ENCODE assay signal across 9 mouse cellular contexts in the genomic region with DNA sequence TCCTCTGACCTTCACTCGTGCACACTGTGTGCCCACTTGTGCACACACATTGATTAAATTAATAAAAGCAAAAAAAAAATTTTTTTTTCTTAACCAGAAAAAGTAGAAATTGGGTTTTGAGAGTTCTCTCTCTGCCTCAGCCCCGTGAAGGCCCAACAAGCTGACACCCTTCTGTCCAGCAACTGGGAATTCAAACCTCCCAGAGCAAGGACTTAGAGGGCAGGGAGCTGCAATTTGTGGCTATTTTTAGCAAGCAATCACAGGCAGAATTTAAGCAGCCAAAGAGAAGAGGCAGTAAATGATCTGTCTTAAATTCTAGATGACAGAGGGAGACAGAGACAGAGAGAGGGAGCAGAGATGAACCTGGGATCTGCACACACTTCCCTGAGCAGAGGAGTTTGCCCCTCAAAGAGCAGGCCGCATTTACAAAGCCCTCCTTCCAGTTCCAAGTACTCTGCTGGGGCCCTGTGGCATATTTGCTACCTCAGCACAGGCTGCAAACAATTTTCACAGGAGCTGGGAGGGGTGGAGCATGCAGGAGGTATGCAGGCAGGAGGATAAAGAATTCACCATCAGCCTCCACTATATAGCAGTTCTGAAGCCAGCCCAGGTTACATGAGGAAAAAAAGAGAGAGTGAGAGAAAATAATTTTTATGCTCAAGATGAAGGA. TPM values are rescaled to one million over a fixed set of nuclear protein-coding genes. Genes with fewer than 3 reads are reported as not detected.
A peak's percentile ranks its signal among the peaks of the same experiment; 100 is the strongest.
DNase-seq lines count a peak whose midpoint lies in the region; ATAC-seq and TF ChIP-seq lines count a peak whose summit lies in the region.
"Had no signal": no experiment of that assay in that cellular context is flagged by ENCODE, and none has a peak within 500 bp of the region (broad histone marks: within the 10 kb centered on the region; RNA-seq: fewer than 3 reads in every experiment).

No protein-coding gene starts in this region.

- TF ChIP-seq CTCF in lung, embryonic 14.5 days (IDR thresholded peaks at IDR 0.05; ENCODE audit: low read depth), result no peak

- 0 out of 2 replicates have a peak, but pooled peaks cover 6% of the 10 kb centered on the region for H3K4me1 ChIP-seq in lung, embryonic 14.5 days (ENCODE audit: insufficient read depth)
- H3K4me1 ChIP-seq in heart, embryonic 14.5 days (ENCODE audit: control insufficient read depth in 2 of 2, insufficient read depth in 2 of 2, low read length in 2 of 2), result peaks cover 20 to 23% of the 10 kb centered on the region in 2 experiments

- peak; percentile 31 for DNase-seq in gastrocnemius, postnatal 25 days
- DNase-seq in gastrocnemius, adult 8-10 months (ENCODE audit: low spot score in 2 of 2), result no peak
- DNase-seq in lung, embryonic 14.5 days, result peak; percentile 15
- DNase-seq in lung, postnatal 4 days, result no peak
- DNase-seq in skeletal muscle tissue, adult 2 months (ENCODE audit: low read depth, low spot score), result peak; percentile 60
- no peak for DNase-seq in left cerebral cortex, adult 9 months (ENCODE audit: low spot score in 2 of 2)
- no peak for DNase-seq in thymus, postnatal 0 days (ENCODE audit: low spot score)

- ATAC-seq in lung, embryonic 14.5 days (ENCODE audit: insufficient read depth), result no peak; the same call in 1 of the 2 replicates
- no peak for ATAC-seq in heart, embryonic 14.5 days (ENCODE audit: insufficient number of reproducible peaks, insufficient read depth, low FRiP score, low read depth)

- peak overlapping the region; percentile 67; the same call in 1 of the 2 replicates for H3K4me2 ChIP-seq in lung, embryonic 14.5 days
- H3K4me2 ChIP-seq in heart, embryonic 14.5 days (ENCODE audit: low read length), result peak overlapping the region; percentile 85

- 52% methylated on average over 3 of the region's 3 CpGs for WGBS in lung, embryonic 14.5 days
- 42% methylated on average over 3 of the region's 3 CpGs for WGBS in heart, embryonic 14.5 days

- no peak overlapping the region; the same call in 1 of the 2 replicates for H3K4me3 ChIP-seq in lung, embryonic 14.5 days (ENCODE audit: low read depth, low read length)
- peak overlapping the region; percentile 0 to 20; a peak in 1 of 4 replicates for H3K4me3 ChIP-seq in heart, embryonic 14.5 days (ENCODE audit: control insufficient read depth in 1 of 2, insufficient read depth in 1 of 2, low read depth in 1 of 2, low read length in 2 of 2)

- H3K36me3 ChIP-seq in lung, embryonic 14.5 days (ENCODE audit: insufficient read depth), result peaks cover 22% of the 10 kb centered on the region
- peaks cover 22% of the 10 kb centered on the region for H3K36me3 ChIP-seq in heart, embryonic 14.5 days (ENCODE audit: control insufficient read depth, insufficient read depth, low read length)

- H3K9me3 ChIP-seq in lung, embryonic 14.5 days (ENCODE audit: low read depth, low read length), result no peaks in the 10 kb centered on the region
- no peaks in the 10 kb centered on the region for H3K9me3 ChIP-seq in heart, embryonic 14.5 days (ENCODE audit: control insufficient read depth, low read length)

- H3K27me3 ChIP-seq in lung, embryonic 14.5 days (ENCODE audit: insufficient read depth, low read length), result no peaks in the 10 kb centered on the region
- H3K27me3 ChIP-seq in heart, embryonic 14.5 days (ENCODE audit: control insufficient read depth, insufficient read depth, low read length), result no peaks in the 10 kb centered on the region

- no peak overlapping the region for H3K9ac ChIP-seq in lung, embryonic 14.5 days
- peak overlapping the region; percentile 35; the same call in 1 of the 2 replicates for H3K9ac ChIP-seq in heart, embryonic 14.5 days (ENCODE audit: low read length)

- H3K27ac ChIP-seq in lung, embryonic 14.5 days (ENCODE audit: low read depth), result peak overlapping the region; percentile 32; the same call in 1 of the 2 replicates
- peak overlapping the region; percentile 87 to 98 for H3K27ac ChIP-seq in heart, embryonic 14.5 days (replicated peaks in 1 of 2; ENCODE audit: control insufficient read depth in 1 of 2, insufficient read depth in 1 of 2, low read depth in 2 of 2, low read length in 2 of 2)

RNA-seq across cellular contexts. Expression of a gene that starts 1.6 kb away (rescaled TPM):
- 10 to 100 TPM; 13.9 to 14.3 TPM for total RNA-seq in gastrocnemius, postnatal 25 days (2021)
- total RNA-seq in gastrocnemius, adult 8-10 months (2022), result 1 to 10 TPM; 5.1 to 8.9 (median 6.4) TPM
- 156 and 163 TPM in 2 replicates for polyA plus RNA-seq in lung, embryonic 14.5 days (2014; fragmentation: Nextera tagmentation; extraction: Ambion mirVana)
- 145 and 156 TPM in 2 replicates for polyA plus RNA-seq in heart, embryonic 14.5 days (2014; fragmentation: Nextera tagmentation; extraction: Ambion mirVana)
- polyA plus RNA-seq in thymus, postnatal 0 days (2015; fragmentation: Nextera tagmentation; extraction: Ambion mirVana), result 28.3 and 29.5 TPM in 2 replicates

RNA-seq across cellular contexts. Expression of a gene that starts 12.0 kb away (rescaled TPM):
- total RNA-seq in gastrocnemius, postnatal 25 days (2021), result 1 to 10 TPM; 3.9 to 5.4 TPM
- 1 to 10 TPM; 2.7 to 3.4 (median 3.0) TPM for total RNA-seq in gastrocnemius, adult 8-10 months (2022)
- 41.9 and 43.5 TPM in 2 replicates for polyA plus RNA-seq in lung, embryonic 14.5 days (2014; fragmentation: Nextera tagmentation; extraction: Ambion mirVana)
- polyA plus RNA-seq in heart, embryonic 14.5 days (2014; fragmentation: Nextera tagmentation; extraction: Ambion mirVana), result 53.2 and 54.5 TPM in 2 replicates
- 34.7 and 35.0 TPM in 2 replicates for polyA plus RNA-seq in thymus, postnatal 0 days (2015; fragmentation: Nextera tagmentation; extraction: Ambion mirVana)

RNA-seq across cellular contexts. Expression of a gene that starts 12.1 kb away (rescaled TPM):
- 1 to 10 TPM; 1.4 to 1.5 TPM for total RNA-seq in gastrocnemius, postnatal 25 days (2021)
- 1 to 10 TPM; 1.1 to 1.7 (median 1.4) TPM for total RNA-seq in gastrocnemius, adult 8-10 months (2022)
- polyA plus RNA-seq in lung, embryonic 14.5 days (2014; fragmentation: Nextera tagmentation; extraction: Ambion mirVana), result 4.0 and 4.1 TPM in 2 replicates
- polyA plus RNA-seq in heart, embryonic 14.5 days (2014; fragmentation: Nextera tagmentation; extraction: Ambion mirVana), result 3.0 and 4.4 TPM in 2 replicates
- 9.1 and 9.6 TPM in 2 replicates for polyA plus RNA-seq in thymus, postnatal 0 days (2015; fragmentation: Nextera tagmentation; extraction: Ambion mirVana)

RNA-seq across cellular contexts. Expression of a gene that starts 58.9 kb away (rescaled TPM):
- not detected for total RNA-seq in gastrocnemius, postnatal 25 days (2021)
- total RNA-seq in gastrocnemius, adult 8-10 months (2022), result not detected
- not detected in 2 replicates for polyA plus RNA-seq in lung, embryonic 14.5 days (2014; fragmentation: Nextera tagmentation; extraction: Ambion mirVana)
- polyA plus RNA-seq in heart, embryonic 14.5 days (2014; fragmentation: Nextera tagmentation; extraction: Ambion mirVana), result not detected in 2 replicates
- polyA plus RNA-seq in thymus, postnatal 0 days (2015; fragmentation: Nextera tagmentation; extraction: Ambion mirVana), result 3.7 and 4.1 TPM in 2 replicates
- total RNA-seq: left cerebral cortex, postnatal 10 days had no signal

Comparison
In these comparisons a context has a peak if more than half of its experiments do, and no peak if none do; other contexts are left out.
1. DNase-seq: peak in gastrocnemius, postnatal 25 days (single experiment), lung, embryonic 14.5 days (single experiment) and skeletal muscle tissue, adult 2 months (single experiment); none in gastrocnemius, adult 8-10 months (0 of 2), lung, postnatal 4 days (0 of 2), left cerebral cortex, adult 9 months (0 of 2) and thymus, postnatal 0 days (single experiment).